Mouse (Mus musculus): ENCODE measurements around the gene Ino80.
A peak's percentile ranks its signal among the peaks of the same experiment; 100 is the strongest.

Ino80 gene

GRCm38 (mm10) chr2:119355089-119355488, 122.4 kb downstream of the Ino80 start:
- no peak for DNase-seq (ENCODE audit: low read depth, low spot score)

- no peak for DNase-seq (ENCODE audit: low read depth, low spot score)
Observed at GRCm38 (mm10) chr2:119353707-119354106, 123.8 kb downstream of the Ino80 start.

- peak; percentile 94 for DNase-seq (ENCODE audit: low read depth, low spot score)
Observed at GRCm38 (mm10) chr2:119350555-119351486, 126.7 kb downstream of the Ino80 start, which contains the start of gene Chac1. Gene Chac1 (plus strand): TSS chr2:119351229.

DNA sequence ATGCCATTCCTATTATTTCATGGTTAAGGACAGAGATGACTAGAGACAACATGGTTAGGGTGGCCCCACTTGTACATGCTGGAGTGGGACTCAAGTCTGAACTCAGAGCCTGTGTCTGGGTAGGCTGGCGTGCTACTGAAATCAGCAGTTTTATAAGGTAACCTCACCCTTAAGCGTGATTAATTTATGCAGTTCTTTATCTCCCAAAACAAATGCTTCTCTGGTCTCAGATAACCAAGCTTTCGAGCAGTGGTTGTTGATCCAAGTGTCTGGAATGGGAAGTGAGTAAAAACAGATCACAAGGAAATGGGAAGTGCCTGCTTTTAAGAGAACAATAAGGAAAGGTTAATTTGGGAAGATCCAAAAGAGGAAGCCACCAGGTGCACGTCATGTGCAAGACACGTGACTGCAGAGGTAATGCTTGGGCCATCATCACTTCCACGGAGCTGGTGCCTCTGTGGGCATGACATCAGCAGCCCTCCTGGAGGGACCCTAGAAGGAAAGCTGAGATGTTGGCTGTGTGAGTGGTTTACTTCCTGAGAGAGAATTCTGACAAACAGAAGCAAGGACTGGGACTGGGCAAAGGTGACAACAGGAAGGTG, 132.8 kb downstream of the Ino80 start:
- DNase-seq (ENCODE audit: low read depth, low spot score), result peak; percentile 56

DNA sequence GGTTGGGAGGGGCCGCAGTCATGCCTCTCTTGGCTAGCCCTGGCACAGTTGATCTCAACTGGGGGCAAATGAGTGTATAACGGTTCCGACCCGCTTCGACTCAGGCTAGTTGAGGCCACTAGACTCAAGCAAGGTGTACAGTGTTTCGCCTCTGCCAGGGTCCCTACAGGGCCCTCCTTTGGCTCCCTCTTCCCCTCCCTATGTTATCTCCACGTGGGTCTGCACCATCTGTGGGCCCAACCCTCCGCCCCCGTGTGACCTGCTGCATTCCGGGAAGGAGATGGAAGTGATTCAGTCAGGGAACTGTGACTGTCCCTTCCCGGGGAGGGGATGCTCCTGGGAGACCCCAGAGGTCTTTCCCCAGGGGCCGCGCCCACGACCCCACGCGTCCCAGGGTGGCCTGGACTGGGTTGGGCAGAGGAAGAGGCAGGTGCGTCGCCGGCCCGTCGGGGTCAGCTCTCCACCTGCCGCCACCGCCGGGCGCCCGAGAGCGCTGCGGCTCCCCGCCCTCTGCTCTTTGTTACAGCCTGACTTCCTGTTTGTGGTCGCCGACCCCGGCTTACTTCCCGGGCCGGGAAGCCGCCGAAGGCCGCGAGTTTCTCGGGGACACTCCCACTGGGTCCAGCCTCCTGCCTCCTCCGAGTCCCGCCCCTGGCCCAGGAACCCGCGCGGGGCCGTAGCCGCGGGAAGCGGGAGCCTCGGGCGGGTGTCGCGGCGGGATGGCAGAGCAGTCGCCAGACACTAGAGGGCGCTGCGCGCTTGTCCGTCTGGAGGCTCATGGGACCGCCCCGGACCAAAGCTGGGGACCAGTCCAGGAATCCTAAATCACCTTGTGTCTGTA, 139.8 kb downstream of the Ino80 start:
- peak; percentile 89 for DNase-seq (ENCODE audit: low read depth, low spot score)

- DNase-seq (ENCODE audit: low read depth, low spot score), result no peak
Observed at GRCm38 (mm10) chr2:119336470-119336869, 141.0 kb downstream of the Ino80 start.

GRCm38 (mm10) chr2:119336002-119336401, 141.5 kb downstream of the Ino80 start:
- no peak for DNase-seq (ENCODE audit: low read depth, low spot score)

- DNase-seq (ENCODE audit: low read depth, low spot score), result no peak
Observed at GRCm38 (mm10) chr2:119335535-119335934, 142.0 kb downstream of the Ino80 start.

DNA sequence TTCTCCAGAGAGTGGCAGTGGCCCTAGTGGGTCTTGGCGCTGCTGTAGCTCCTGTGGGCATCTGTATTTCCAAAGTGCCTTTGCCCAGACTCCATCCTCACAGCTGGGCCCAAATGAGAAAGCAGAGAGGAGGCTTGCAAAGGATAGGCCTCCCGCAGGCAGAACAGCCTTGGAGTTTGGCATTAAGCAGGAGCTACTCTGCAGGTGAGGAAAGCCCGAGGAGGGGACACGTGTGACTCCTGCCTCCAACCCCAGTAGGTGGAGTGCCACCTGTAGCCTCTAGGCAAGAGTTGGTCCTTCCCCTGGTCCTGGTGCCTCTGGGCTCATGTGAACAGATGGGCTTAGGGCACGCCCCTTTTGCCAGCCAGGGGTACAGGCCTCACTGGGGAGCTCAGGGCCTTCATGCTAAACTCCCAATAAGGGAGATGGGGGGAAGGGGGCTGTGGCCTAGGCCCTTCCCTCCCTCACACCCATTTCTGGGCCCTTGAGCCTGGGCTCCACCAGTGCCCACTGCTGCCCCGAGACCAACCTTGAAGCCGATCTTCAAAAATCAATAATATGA, 142.4 kb downstream of the Ino80 start:
- DNase-seq (ENCODE audit: low read depth, low spot score), result no peak

DNA sequence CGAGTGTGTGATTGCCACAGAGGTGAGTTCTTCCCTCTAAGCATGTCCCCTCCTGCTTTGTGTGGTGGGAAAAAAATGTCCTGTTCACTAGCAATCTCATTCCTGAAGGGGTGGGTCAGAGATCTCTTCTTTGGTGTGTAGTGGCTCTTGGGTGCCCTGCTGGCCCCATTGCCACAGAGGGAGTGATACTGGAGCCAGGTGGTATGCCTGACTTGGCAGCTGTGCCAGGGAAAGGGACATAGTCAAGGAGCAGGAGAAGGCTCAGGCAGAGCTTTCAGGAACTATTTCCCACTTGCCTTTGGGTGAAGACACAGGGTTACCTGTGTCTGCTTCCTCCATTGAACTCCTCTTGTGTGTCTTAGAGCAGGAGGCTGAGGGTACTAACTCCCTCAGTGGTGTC, 143.4 kb downstream of the Ino80 start:
- no peak for DNase-seq (ENCODE audit: low read depth, low spot score)

GRCm38 (mm10) chr2:119332177-119332661, 145.3 kb downstream of the Ino80 start:
- DNase-seq (ENCODE audit: low read depth, low spot score), result no peak

GRCm38 (mm10) chr2:119330795-119331194, 146.7 kb downstream of the Ino80 start:
- no peak for DNase-seq (ENCODE audit: low read depth, low spot score)

- DNase-seq (ENCODE audit: low read depth, low spot score), result no peak
Observed at GRCm38 (mm10) chr2:119329123-119329817, 148.2 kb downstream of the Ino80 start.

- no peak for DNase-seq (ENCODE audit: low read depth, low spot score)
Observed at GRCm38 (mm10) chr2:119328546-119328945, 148.9 kb downstream of the Ino80 start.

DNA sequence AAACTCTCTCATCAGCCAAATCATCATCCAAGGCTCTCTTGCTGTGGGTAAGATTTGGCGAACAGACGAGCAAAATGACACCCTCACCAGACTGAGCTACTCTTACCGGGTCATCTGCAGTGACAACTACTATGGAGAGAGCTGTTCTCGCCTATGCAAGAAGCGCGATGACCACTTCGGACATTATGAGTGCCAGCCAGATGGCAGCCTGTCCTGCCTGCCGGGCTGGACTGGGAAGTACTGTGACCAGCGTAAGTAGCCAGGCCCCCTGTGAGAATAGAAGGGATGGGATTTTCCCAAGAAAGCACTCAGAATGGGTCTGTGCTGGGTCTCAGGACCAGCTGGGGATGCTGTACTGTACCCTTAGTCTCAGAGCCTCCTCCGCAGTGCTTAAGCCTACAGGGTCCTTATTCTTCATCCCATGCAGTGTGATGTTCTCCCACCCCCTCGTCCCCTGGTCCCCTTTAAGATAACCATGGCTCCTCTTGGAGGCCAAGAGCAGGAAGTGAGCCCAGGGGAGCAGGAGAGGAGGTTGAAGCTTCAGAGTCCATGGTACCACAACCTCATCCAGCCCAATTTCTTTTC, 149.5 kb downstream of the Ino80 start:
- no peak for DNase-seq (ENCODE audit: low read depth, low spot score)

GRCm38 (mm10) chr2:119327102-119327480, 150.4 kb downstream of the Ino80 start:
- DNase-seq (ENCODE audit: low read depth, low spot score), result peak; percentile 71

DNA sequence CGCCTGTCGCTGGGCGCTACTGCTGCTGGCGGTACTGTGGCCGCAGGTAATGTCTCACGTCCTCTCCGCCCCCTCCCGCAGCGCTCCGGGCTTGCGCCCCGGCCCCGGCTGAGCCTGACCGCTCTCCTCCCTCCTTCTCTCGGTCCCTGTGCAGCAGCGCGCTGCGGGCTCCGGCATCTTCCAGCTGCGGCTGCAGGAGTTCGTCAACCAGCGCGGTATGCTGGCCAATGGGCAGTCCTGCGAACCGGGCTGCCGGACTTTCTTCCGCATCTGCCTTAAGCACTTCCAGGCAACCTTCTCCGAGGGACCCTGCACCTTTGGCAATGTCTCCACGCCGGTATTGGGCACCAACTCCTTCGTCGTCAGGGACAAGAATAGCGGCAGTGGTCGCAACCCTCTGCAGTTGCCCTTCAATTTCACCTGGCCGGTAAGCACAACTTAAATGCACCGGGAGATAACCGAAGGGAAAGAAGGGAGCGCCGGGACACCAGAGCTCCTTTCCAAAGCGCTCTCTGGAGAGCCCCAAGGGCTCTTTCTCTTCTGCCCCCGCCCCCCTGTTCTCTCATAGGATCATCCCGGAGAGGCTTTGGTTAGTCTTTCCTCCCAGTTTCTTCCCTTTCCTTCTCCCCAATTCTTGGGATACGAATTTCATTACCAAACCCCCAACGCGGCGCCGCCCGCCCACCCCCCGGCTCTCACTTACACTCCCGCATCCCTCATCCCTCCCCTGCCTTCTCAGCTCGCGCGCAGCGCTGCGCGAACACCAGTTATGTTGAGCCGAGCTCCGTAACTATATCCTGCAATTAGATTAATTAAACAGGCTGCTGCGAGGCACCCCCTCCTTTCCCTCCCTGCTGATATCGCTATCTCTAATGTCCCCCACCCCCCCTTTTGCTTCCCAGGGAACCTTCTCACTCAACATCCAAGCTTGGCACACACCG, 151.1 kb downstream of the Ino80 start:
- peak; percentile 44 for DNase-seq (ENCODE audit: low read depth, low spot score)

- DNase-seq (ENCODE audit: low read depth, low spot score), result peak; percentile 82
Observed at GRCm38 (mm10) chr2:119325568-119326143, 151.8 kb downstream of the Ino80 start, which contains the start of gene Dll4. Gene Dll4 (plus strand): TSS chr2:119325784.

All from ZHBTc4 (cell line).